Mouse (Mus musculus) forebrain, embryonic 16.5 days (tissue): ENCODE measurements at regions not wholly inside any gene's neighbourhood (a gene's known extent, or its start where the extent isn't known, plus 50 kb on each side); places are given as distances from the start of the nearest gene placed in this dataset.

Experiments used
- ATAC-seq: fragments of 200-750 bp; cut with Nextera tagmentation; 2 replicates; pipeline ENCODE4 v1.8.0; 2017; ENCODE audit warnings: mild to moderate bottlenecking, moderate library complexity
- H3K27ac ChIP-seq: fragments of 300-500 bp; sonication (generic); 2 replicates; pipeline ENCODE4 v1.5.1; 2014; ENCODE audit warnings: low read length, control low read depth
- H3K27me3 ChIP-seq: fragments of 300-500 bp; sonication (generic); replicated peaks from 2 replicates; pipeline ENCODE4 v1.6.1; 2014; ENCODE audit warnings: low read length; ENCODE audit not compliant: control insufficient read depth, insufficient read depth
- H3K36me3 ChIP-seq: fragments of 300-500 bp; sonication (generic); 2 replicates; pipeline ENCODE4 v1.6.1; 2014; ENCODE audit not compliant: control insufficient read depth, insufficient read depth
- H3K4me1 ChIP-seq: fragments of 300-500 bp; sonication (generic); replicated peaks from 2 replicates; pipeline ENCODE4 v1.6.1; 2014; ENCODE audit warnings: low read length; ENCODE audit not compliant: control insufficient read depth, insufficient read depth
- H3K4me2 ChIP-seq: fragments of 300-500 bp; sonication (generic); 2 replicates; pipeline ENCODE4 v1.6.1; 2014; ENCODE audit warnings: mild to moderate bottlenecking, low read length, control low read depth
- H3K4me3 ChIP-seq: fragments of 300-500 bp; sonication (generic); replicated peaks from 2 replicates; pipeline ENCODE4 v1.5.1; 2014; ENCODE audit warnings: mild to moderate bottlenecking, low read length, control low read depth
- H3K9ac ChIP-seq: fragments of 300-500 bp; sonication (generic); replicated peaks from 2 replicates; pipeline ENCODE4 v1.6.1; 2014; ENCODE audit warnings: low read depth, low read length, control low read depth
- H3K9me3 ChIP-seq: fragments of 300-500 bp; sonication (generic); 2 replicates; pipeline ENCODE4 v1.6.1; 2016; ENCODE audit warnings: low read length; ENCODE audit not compliant: control insufficient read depth
- WGBS: fragments of 180-500 bp; shearing (Covaris S2); extraction: QIAGEN DNeasy Blood & Tissue Kit; methylation state at CpG from one replicate; pipeline ENCODE4 v1.1.7; 2014; 5-methylcytosine and 5-hydroxymethylcytosine counted together

DNA sequence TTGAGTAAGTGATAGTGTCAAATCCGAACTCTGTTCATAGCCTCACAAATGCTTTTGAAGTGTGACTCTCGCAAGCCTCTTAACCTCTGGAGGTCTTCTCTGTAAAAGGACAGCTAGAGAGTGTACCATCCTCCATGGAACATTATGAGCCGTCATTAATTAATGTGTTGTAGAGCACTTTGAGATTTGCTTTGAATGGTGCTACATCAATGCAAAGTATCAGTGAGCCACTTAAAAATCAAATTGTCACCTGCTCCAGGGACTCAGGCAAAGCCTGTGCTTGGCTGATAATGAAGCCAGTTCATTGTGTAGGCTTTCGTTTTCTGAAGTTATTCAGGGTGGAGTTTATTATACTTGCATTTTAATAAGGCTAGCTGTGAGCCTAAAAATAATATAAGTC lies 801.8 kb upstream of the B3galt2 start:
- no peak for ATAC-seq
- H3K4me3 ChIP-seq, result no peak overlapping the region
- no peaks in the 10 kb centered on the region for H3K27me3 ChIP-seq
- H3K4me2 ChIP-seq, result no peak overlapping the region
- no peaks in the 10 kb centered on the region for H3K36me3 ChIP-seq
- 63% methylated on average over 4 of the region's 4 CpGs for WGBS
- no peaks in the 10 kb centered on the region for H3K9me3 ChIP-seq
- H3K9ac ChIP-seq, result no peak overlapping the region
- H3K4me1 ChIP-seq, result no peaks in the 10 kb centered on the region
- no peak overlapping the region for H3K27ac ChIP-seq

DNA sequence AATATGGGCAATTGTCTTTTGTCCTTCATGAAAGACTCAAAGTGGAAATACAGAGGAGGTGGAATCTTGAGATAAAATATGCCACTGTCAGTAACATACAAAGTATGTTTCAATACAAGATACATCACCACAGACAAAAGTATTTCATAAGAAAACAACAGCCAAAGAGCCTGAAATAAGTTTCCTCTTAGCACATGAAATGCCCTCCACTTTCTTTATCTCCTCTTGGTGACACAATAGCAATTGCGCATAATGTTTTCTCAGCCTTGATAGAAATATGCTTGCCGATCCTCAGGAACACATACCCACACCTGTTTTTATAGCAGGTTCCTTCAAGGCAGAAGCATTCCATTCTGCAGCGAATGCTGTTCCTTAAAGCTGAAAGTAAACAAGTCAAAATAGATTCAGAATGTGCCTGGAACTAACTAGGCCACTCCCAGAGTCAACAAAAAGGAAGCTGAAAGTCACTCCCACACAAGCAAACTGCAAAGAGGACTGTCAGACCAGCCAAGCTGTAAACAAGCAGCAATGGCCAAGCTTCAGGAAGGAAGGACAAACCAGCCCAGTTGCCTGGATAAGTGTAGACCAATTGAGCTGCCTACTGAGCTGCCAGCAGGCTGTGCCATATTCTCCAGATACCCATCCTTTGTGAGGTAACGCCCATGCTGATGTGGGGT lies 773.3 kb upstream of the B3galt2 start:
- Histone ChIP-seq H3K4me3 (no peak overlapping the region), H3K4me1 (no peaks in the 10 kb centered on the region), H3K36me3 (no peaks in the 10 kb centered on the region), H3K27ac (no peak overlapping the region), H3K27me3 (no peaks in the 10 kb centered on the region), H3K9ac (no peak overlapping the region), H3K4me2 (no peak overlapping the region), H3K9me3 (no peaks in the 10 kb centered on the region)
- no peak for ATAC-seq
- WGBS, result 77% methylated on average over 4 of the region's 4 CpGs

DNA sequence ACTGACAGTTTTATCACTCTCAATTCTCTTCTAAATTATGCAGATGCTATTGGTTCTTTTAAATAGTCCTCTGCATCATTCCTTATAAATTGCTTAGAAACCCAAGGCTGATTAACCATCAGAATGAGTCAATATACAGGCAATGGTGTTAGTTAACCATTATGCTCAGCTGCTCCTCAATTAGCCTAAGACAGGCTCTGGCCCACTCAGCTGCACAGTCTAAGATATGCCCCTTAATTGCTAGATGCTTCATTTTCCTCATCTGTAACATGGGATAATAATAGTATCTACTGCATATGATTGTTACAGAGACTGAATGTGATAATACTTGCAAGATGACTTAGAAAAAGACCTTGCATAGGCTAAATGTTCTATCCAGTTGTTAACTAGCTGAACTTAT lies 748.6 kb upstream of the B3galt2 start:
- ATAC-seq, result no peak
- no peaks in the 10 kb centered on the region for H3K9me3 ChIP-seq
- H3K4me2 ChIP-seq, result no peak overlapping the region
- no peak overlapping the region for H3K27ac ChIP-seq
- H3K36me3 ChIP-seq, result no peaks in the 10 kb centered on the region
- no peak overlapping the region for H3K4me3 ChIP-seq
- H3K4me1 ChIP-seq, result no peaks in the 10 kb centered on the region
- no peaks in the 10 kb centered on the region for H3K27me3 ChIP-seq
- no peak overlapping the region for H3K9ac ChIP-seq

DNA sequence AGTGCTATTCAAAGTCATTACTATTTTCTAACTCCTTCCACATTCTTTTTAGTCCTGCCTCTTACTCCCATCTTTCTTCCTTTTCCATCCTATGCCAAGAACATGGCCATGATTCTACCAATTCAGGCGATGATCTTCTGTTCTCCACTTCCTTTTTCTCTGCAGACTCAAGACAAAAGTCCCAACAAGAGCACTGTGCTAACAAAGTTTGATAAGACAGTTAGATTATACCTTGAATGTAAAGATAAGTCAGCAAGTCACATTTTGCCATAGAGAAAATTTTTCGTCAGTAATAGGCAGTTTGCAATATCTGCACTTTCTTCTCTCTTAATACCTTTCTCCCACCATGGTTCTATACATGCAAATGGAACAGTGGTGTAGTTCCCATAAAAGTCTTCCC lies 747.3 kb upstream of the B3galt2 start:
- H3K36me3 ChIP-seq, result no peaks in the 10 kb centered on the region
- H3K9me3 ChIP-seq, result no peaks in the 10 kb centered on the region
- WGBS, result 98% methylated on average over 2 of the region's 2 CpGs
- no peak overlapping the region for H3K4me2 ChIP-seq
- H3K27me3 ChIP-seq, result no peaks in the 10 kb centered on the region
- H3K27ac ChIP-seq, result no peak overlapping the region
- ATAC-seq, result no peak
- H3K4me3 ChIP-seq, result no peak overlapping the region
- H3K4me1 ChIP-seq, result no peaks in the 10 kb centered on the region
- H3K9ac ChIP-seq, result no peak overlapping the region

DNA sequence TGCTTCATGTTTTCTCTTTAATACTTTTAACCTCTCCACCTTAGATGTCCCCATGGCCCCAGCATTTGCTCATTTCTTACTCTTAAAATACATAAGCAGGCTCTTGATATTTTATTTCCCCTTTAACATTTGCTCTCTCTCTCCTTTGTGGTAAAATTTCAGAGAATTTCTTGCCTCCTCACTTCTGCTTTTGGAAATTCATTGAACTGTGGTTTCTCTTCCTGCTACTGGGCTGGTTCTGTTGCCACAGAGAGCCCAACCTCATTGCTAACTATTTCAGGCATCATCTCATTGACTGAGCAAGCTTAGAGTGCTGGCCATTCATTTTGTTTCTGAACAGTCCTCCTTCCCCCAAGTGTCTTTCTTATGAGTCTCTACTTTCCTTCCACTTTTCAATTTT lies 746.3 kb upstream of the B3galt2 start:
- no peaks in the 10 kb centered on the region for H3K4me1 ChIP-seq
- H3K4me3 ChIP-seq, result no peak overlapping the region
- H3K36me3 ChIP-seq, result no peaks in the 10 kb centered on the region
- no peaks in the 10 kb centered on the region for H3K9me3 ChIP-seq
- H3K9ac ChIP-seq, result no peak overlapping the region
- H3K27me3 ChIP-seq, result no peaks in the 10 kb centered on the region
- H3K4me2 ChIP-seq, result no peak overlapping the region
- H3K27ac ChIP-seq, result no peak overlapping the region
- ATAC-seq, result no peak

DNA sequence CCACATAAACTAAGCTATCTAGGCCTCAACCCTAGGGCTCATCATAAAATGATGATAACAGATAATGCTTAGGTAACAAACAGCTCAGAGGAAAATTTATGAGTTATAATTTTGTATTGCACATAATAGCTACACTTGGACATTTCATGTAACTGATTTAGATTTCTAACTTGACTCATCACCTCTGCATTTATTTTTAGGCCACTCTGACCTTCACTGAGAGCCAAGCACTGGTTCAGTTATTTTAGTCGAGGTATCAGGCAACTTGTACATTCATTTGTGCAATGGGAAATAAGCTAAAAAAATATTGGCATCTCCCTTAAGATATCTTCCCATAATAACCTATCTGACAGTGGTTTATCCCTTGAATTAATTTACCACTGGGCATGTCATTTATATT lies 745.4 kb upstream of the B3galt2 start:
- no peak for ATAC-seq
- no peak overlapping the region for H3K4me2 ChIP-seq
- no peaks in the 10 kb centered on the region for H3K36me3 ChIP-seq
- H3K4me3 ChIP-seq, result no peak overlapping the region
- H3K9me3 ChIP-seq, result no peaks in the 10 kb centered on the region
- H3K27me3 ChIP-seq, result no peaks in the 10 kb centered on the region
- H3K27ac ChIP-seq, result no peak overlapping the region
- no peaks in the 10 kb centered on the region for H3K4me1 ChIP-seq
- H3K9ac ChIP-seq, result no peak overlapping the region
- whole genome bisulfite sequencing, result 76% methylated on average over 1 of the region's 1 CpGs

DNA sequence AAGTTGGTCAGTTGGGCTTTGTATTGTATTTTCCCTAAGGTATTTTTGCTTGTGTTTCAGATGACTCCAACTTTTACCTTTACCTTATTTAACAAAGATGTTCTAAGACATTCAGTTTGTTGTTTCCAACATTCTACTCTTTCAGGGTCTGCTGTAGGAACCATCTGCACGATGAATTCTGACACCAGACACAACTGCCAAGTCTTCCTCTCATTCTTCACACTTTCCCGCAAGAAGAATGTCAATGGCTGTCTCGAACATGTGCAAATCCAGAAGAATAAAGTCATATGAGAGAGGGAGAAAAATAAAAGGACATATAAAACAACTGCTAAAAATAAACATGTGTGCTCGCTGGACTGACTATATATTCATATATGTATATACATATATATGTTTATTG lies 730.6 kb upstream of the B3galt2 start:
- H3K4me1 ChIP-seq, result no peaks in the 10 kb centered on the region
- H3K9me3 ChIP-seq, result no peaks in the 10 kb centered on the region
- no peak overlapping the region for H3K9ac ChIP-seq
- H3K27ac ChIP-seq, result no peak overlapping the region
- no peaks in the 10 kb centered on the region for H3K36me3 ChIP-seq
- H3K27me3 ChIP-seq, result no peaks in the 10 kb centered on the region
- no peak for ATAC-seq
- H3K4me3 ChIP-seq, result no peak overlapping the region
- 72% methylated on average over 4 of the region's 4 CpGs for WGBS
- H3K4me2 ChIP-seq, result no peak overlapping the region

DNA sequence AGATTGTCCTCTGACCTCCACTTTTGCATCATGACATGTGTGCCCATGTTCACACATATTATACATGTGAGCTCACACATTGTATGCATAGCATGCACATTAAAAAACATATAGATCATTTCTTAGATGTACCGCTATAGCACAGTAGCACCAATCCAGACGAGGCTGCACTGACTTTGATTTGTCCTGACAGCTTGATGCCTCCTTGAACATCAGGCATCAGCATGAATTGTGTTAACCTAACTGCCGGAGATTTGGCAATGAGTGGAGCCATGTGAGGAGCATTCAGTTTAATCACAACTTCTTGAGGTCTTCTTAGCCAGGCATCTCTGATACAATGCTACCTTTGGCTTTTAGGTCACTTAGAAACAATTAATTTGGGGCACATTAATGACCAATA lies 683.8 kb upstream of the B3galt2 start:
- no peaks in the 10 kb centered on the region for H3K36me3 ChIP-seq
- WGBS, result 78% methylated on average over 3 of the region's 3 CpGs
- no peak overlapping the region for H3K4me2 ChIP-seq
- no peaks in the 10 kb centered on the region for H3K27me3 ChIP-seq
- H3K4me1 ChIP-seq, result no peaks in the 10 kb centered on the region
- no peak overlapping the region for H3K9ac ChIP-seq
- H3K4me3 ChIP-seq, result no peak overlapping the region
- no peaks in the 10 kb centered on the region for H3K9me3 ChIP-seq
- no peak for ATAC-seq
- H3K27ac ChIP-seq, result no peak overlapping the region

DNA sequence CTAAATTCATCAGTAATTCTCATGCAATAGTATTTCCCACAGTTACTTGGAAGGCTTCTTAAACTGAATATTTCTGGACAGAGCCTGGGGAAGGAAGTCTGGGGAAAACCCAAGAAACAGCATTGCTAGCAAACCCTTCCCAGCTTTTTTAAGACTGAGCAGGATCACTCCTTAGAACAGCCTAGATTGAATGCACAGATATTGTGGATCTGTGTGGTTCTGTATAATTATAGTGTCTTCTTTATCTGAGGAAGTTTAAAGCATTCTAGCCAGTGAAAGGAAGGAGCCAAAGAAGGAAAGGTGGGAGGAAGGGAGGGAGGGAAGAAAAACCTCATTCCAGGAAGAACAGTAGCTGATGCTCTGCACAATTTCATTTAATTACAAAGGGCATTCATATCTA lies 669.0 kb upstream of the B3galt2 start:
- H3K4me2 ChIP-seq, result no peak overlapping the region
- no peaks in the 10 kb centered on the region for H3K9me3 ChIP-seq
- H3K27me3 ChIP-seq, result no peaks in the 10 kb centered on the region
- no peak overlapping the region for H3K4me3 ChIP-seq
- no peak overlapping the region for H3K9ac ChIP-seq
- H3K4me1 ChIP-seq, result no peaks in the 10 kb centered on the region
- no peak overlapping the region for H3K27ac ChIP-seq
- no peak for ATAC-seq
- H3K36me3 ChIP-seq, result no peaks in the 10 kb centered on the region

DNA sequence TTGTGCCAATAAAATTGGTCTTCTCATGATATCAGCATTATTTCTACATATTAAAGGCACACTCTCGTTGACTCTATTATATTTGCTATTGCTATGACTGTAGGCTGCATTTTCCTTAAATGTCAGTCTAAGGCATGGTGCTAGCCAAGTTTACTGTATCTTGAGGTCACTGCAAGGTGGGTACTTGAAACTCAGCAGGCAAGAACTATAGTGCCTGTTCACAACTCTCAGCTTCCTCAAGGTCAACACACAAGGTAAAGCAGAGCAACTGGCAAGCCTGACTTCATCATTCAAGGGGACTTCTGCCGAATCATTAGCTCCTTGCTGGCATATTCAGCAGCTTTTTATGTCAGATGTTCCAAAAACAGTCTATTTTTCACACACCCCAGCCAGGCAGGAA lies 667.1 kb upstream of the B3galt2 start:
- H3K9ac ChIP-seq, result no peak overlapping the region
- H3K9me3 ChIP-seq, result no peaks in the 10 kb centered on the region
- no peak overlapping the region for H3K27ac ChIP-seq
- no peaks in the 10 kb centered on the region for H3K4me1 ChIP-seq
- 89% methylated on average over 2 of the region's 2 CpGs for WGBS
- no peaks in the 10 kb centered on the region for H3K27me3 ChIP-seq
- no peak overlapping the region for H3K4me2 ChIP-seq
- ATAC-seq, result no peak
- H3K4me3 ChIP-seq, result no peak overlapping the region
- no peaks in the 10 kb centered on the region for H3K36me3 ChIP-seq
